Mouse (Mus musculus): ENCODE results near the gene Selenbp2. TPM values are rescaled to one million over a fixed set of nuclear protein-coding genes. Genes with fewer than 3 reads are reported as not detected.
A peak's percentile ranks its signal among the peaks of the same experiment; 100 is the strongest.
"Not testable (repeated sequence)": the region's sequence is repeated elsewhere in the genome, so short reads cannot be mapped to it uniquely, and the experiment has no call there.

Gene Selenbp2
- polyA plus RNA-seq, 1 experiment from 2014 or later = 8.5 TPM

DNA sequence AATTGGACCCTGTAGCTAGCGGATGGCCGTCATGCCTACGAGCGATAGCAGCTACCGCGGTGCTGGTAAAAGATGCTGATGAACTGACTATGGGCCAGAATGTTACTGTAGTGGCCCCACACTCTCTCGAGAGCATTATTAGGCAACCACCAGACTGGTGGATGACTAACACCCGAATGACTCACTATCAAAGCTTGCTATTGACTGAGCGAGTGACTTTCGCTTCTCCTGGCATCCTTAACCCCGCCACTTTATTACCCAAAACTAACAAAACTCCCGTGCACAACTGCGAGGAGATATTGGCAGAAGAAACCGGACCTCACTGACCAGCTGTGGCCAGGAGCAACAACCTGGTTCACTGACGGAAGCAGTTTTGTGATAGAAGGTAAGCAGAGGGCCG, 12.6 kb upstream of the Selenbp2 start:
- no peaks in the 10 kb centered on the region for H3K9me3 ChIP-seq (ENCODE audit: low read length)
- H3K27me3 ChIP-seq (replicated peaks; ENCODE audit: insufficient read depth, low read length) = no peaks in the 10 kb centered on the region
- H3K4me3 ChIP-seq (ENCODE audit: low read depth, low read length) = no peak overlapping the region
- H3K4me1 ChIP-seq (ENCODE audit: insufficient read depth, low read depth, low read length) = no peaks in the 10 kb centered on the region
- DNase-seq (ENCODE audit: low spot score) (peak; percentile 90), ATAC-seq (peak; percentile 93)
- no peaks in the 10 kb centered on the region for H3K36me3 ChIP-seq (ENCODE audit: insufficient read depth, low read length)
- H3K27ac ChIP-seq (ENCODE audit: low read length) = no peak overlapping the region; the same call in 1 of the 2 replicates
- no peak overlapping the region for H3K9ac ChIP-seq (replicated peaks; ENCODE audit: low read depth)
- H3K4me2 ChIP-seq (replicated peaks; ENCODE audit: low read depth, low read length) = no peak overlapping the region; the same call in 1 of the 2 replicates
- TF ChIP-seq EP300 (IDR thresholded peaks at IDR 0.05) (peak; percentile 84), CTCF (IDR thresholded peaks at IDR 0.05) (no peak)
- WGBS = 56% methylated on average over 16 of the region's 16 CpGs

DNA sequence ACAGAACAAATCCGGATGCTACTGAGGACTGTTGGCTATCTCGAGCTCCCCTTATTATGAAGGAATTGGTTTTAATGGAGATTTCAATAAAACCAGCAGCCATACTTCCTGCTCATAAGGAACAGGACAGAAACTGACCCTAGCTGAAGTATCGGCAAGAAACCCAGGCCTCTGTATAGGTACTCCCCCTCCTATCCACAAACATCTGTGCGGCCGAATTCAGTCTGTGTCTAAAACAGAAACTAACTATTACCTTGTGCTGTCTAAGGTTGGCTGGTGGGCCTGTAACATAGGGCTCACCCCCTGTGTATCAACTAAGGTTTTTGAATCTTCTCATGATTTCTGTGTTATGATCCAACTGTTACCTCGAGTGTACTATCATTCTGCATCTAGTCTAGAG, 9.7 kb upstream of the Selenbp2 start:
- no peak overlapping the region for H3K4me2 ChIP-seq (replicated peaks; ENCODE audit: low read depth, low read length)
- H3K27ac ChIP-seq (ENCODE audit: low read length) = no peak overlapping the region
- H3K9me3 ChIP-seq (ENCODE audit: low read length) = no peaks in the 10 kb centered on the region
- no peak overlapping the region for H3K4me3 ChIP-seq (ENCODE audit: low read depth, low read length)
- no peak overlapping the region for H3K9ac ChIP-seq (replicated peaks; ENCODE audit: low read depth)
- ATAC-seq (no peak), DNase-seq (ENCODE audit: low spot score) (no peak)
- no peaks in the 10 kb centered on the region for H3K4me1 ChIP-seq (ENCODE audit: insufficient read depth, low read depth, low read length)
- WGBS = 71% methylated on average over 6 of the region's 6 CpGs
- H3K27me3 ChIP-seq (replicated peaks; ENCODE audit: insufficient read depth, low read length) = no peaks in the 10 kb centered on the region
- no peaks in the 10 kb centered on the region for H3K36me3 ChIP-seq (ENCODE audit: insufficient read depth, low read length)
- TF ChIP-seq EP300 (IDR thresholded peaks at IDR 0.05) (no peak), CTCF (IDR thresholded peaks at IDR 0.05) (no peak)

DNA sequence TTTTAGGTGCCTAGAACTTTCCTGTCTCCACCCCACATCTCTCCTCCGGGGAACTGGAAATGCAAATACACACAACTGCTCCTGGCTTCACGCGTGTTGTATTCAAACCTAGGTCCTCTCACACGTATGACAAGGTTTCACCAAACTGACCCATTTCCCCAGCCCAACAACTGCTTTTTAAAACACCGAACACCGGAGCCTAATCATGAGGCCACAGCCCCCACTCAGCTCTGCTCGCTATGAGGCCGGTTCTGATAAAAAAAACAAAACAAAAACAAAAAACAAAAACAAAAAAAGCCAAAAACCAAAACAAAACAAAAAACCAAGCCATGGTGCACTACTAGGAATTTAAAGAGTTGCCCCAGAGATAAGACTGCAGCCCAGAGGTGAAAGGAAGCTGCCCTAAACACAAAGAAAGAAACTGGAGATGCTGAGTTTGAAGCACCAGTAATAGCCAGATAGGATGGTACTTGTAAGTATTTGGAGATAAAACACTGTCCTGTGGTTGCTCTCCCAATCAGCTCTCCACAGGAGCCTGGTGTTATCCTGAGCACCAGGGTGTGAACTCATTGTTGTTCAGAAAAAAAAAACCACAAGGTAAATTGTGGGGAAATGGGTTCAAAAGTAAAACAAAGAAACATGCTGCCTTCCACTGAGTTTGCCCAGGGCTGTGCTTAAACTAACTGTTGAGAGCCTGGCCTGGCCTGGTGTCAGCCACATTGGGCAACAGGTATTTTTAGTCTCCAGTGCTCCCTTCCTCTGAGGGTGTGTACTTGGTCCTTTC, 7.2 kb upstream of the Selenbp2 start:
- peak; percentile 81 for ATAC-seq
- H3K9ac ChIP-seq (replicated peaks; ENCODE audit: low read depth); H3K27ac ChIP-seq (ENCODE audit: low read length); H3K9me3 ChIP-seq (ENCODE audit: low read length); H3K27me3 ChIP-seq (replicated peaks; ENCODE audit: insufficient read depth, low read length); H3K36me3 ChIP-seq (ENCODE audit: insufficient read depth, low read length); H3K4me3 ChIP-seq (ENCODE audit: low read depth, low read length); H3K4me1 ChIP-seq (ENCODE audit: insufficient read depth, low read depth, low read length); H3K4me2 ChIP-seq (replicated peaks; ENCODE audit: low read depth, low read length): not testable (repeated sequence)
- WGBS = 77% methylated on average over 8 of the region's 8 CpGs
- peak; percentile 6 for DNase-seq (ENCODE audit: low spot score)

DNA sequence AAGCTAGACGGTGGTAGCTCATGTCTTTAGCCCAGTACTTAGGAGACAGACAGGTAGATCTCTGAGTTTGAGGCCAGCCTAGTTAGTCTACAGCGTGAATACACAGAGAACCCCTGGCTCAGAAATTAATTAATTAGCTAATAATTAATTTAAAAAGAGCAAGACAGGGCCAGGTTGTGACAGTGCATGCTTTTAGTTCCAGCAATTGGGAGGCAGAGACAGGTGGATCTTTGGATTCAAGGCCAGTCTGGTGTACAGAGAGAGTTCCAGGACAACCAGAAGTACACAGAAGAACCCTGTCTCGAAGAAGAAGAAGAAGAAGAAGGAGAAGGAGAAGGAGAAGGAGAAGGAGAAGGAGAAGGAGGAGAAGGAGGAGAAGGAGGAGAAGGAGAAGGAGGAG, 4.7 kb upstream of the Selenbp2 start:
- H3K36me3 ChIP-seq (ENCODE audit: insufficient read depth, low read length); H3K4me1 ChIP-seq (ENCODE audit: insufficient read depth, low read depth, low read length); H3K27ac ChIP-seq (ENCODE audit: low read length); H3K4me2 ChIP-seq (replicated peaks; ENCODE audit: low read depth, low read length); H3K9ac ChIP-seq (replicated peaks; ENCODE audit: low read depth); DNase-seq (ENCODE audit: low spot score); H3K4me3 ChIP-seq (ENCODE audit: low read depth, low read length); H3K9me3 ChIP-seq (ENCODE audit: low read length); ATAC-seq; H3K27me3 ChIP-seq (replicated peaks; ENCODE audit: insufficient read depth, low read length): not testable (repeated sequence)
- 88% methylated on average over 2 of the region's 3 CpGs for WGBS

DNA sequence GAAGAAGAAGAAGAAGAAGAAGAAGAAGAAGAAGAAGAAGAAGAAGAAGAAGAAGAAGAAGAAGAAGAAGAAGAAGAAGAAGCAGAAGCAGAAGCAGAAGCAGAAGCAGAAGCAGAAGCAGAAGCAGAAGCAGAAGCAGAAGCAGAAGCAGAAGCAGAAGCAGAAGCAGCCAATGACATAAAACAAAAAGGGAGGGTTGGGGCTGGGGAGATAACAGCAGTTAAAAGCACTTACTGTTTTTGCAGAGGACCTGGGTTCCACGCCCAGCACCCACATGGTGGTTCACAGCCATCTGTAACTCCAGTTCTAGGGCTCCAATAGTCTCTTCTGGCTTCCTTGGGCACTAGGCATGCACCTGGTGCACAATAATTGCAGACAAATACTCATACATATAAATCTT, 4.2 kb upstream of the Selenbp2 start:
- H3K27me3 ChIP-seq (replicated peaks; ENCODE audit: insufficient read depth, low read length); H3K9me3 ChIP-seq (ENCODE audit: low read length); H3K9ac ChIP-seq (replicated peaks; ENCODE audit: low read depth); H3K4me3 ChIP-seq (ENCODE audit: low read depth, low read length); H3K36me3 ChIP-seq (ENCODE audit: insufficient read depth, low read length); H3K4me1 ChIP-seq (ENCODE audit: insufficient read depth, low read depth, low read length); ATAC-seq; H3K4me2 ChIP-seq (replicated peaks; ENCODE audit: low read depth, low read length); H3K27ac ChIP-seq (ENCODE audit: low read length); DNase-seq (ENCODE audit: low spot score): not testable (repeated sequence)
- 62% methylated on average over 1 of the region's 1 CpGs for WGBS

GRCm38 (mm10) chr3:94690162-94690561, 3.2 kb upstream of the Selenbp2 start:
- DNase-seq (ENCODE audit: low spot score); H3K9ac ChIP-seq (replicated peaks; ENCODE audit: low read depth); H3K27me3 ChIP-seq (replicated peaks; ENCODE audit: insufficient read depth, low read length); H3K36me3 ChIP-seq (ENCODE audit: insufficient read depth, low read length); H3K4me3 ChIP-seq (ENCODE audit: low read depth, low read length); H3K4me1 ChIP-seq (ENCODE audit: insufficient read depth, low read depth, low read length); ATAC-seq; H3K4me2 ChIP-seq (replicated peaks; ENCODE audit: low read depth, low read length); H3K27ac ChIP-seq (ENCODE audit: low read length); H3K9me3 ChIP-seq (ENCODE audit: low read length): not testable (repeated sequence)
- WGBS = 68% methylated on average over 6 of the region's 6 CpGs

All from lung, postnatal 0 days (tissue).